Mouse (Mus musculus) embryo, embryonic 9.5 days (tissue): ENCODE results near the gene Ern1.

Source experiments
- DNase-seq: peaks from one replicate; pipeline ENCODE4 v3.0.0-alpha.2; 2017; ENCODE audit errors: extremely low spot score

Ern1 gene

GRCm38 (mm10) chr11:106487733-106488115, at the start of gene Ern1:
Ern1 (minus strand) TSS chr11:106487852.
- DNase-seq, result peak; percentile 99

- no peak for DNase-seq
Observed at GRCm38 (mm10) chr11:106536253-106536912, 48.7 kb upstream of the Ern1 start.

GRCm38 (mm10) chr11:106535660-106536252, 48.1 kb upstream of the Ern1 start:
- DNase-seq, result no peak

GRCm38 (mm10) chr11:106532248-106532790, 44.7 kb upstream of the Ern1 start:
- DNase-seq, result no peak

- DNase-seq, result no peak
Observed at GRCm38 (mm10) chr11:106529786-106530185, 42.1 kb upstream of the Ern1 start.

- no peak for DNase-seq
Observed at GRCm38 (mm10) chr11:106529113-106529512, 41.5 kb upstream of the Ern1 start.

GRCm38 (mm10) chr11:106527926-106528325, 40.3 kb upstream of the Ern1 start:
- no peak for DNase-seq

- DNase-seq, result peak; percentile 70
Observed at GRCm38 (mm10) chr11:106527147-106527821, 39.6 kb upstream of the Ern1 start.

GRCm38 (mm10) chr11:106522538-106522937, 34.9 kb upstream of the Ern1 start:
- no peak for DNase-seq

- no peak for DNase-seq
Observed at GRCm38 (mm10) chr11:106521612-106522011, 34.0 kb upstream of the Ern1 start.

GRCm38 (mm10) chr11:106520404-106520803, 32.8 kb upstream of the Ern1 start:
- DNase-seq, result no peak

- no peak for DNase-seq
Observed at GRCm38 (mm10) chr11:106519519-106519918, 31.9 kb upstream of the Ern1 start.

- DNase-seq, result no peak
Observed at GRCm38 (mm10) chr11:106518391-106518790, 30.7 kb upstream of the Ern1 start.

- no peak for DNase-seq
Observed at GRCm38 (mm10) chr11:106515079-106515745, 27.6 kb upstream of the Ern1 start.

- no peak for DNase-seq
Observed at GRCm38 (mm10) chr11:106514446-106514845, 26.8 kb upstream of the Ern1 start.

- DNase-seq, result peak; percentile 52
Observed at GRCm38 (mm10) chr11:106513166-106513565, 25.5 kb upstream of the Ern1 start.

GRCm38 (mm10) chr11:106512006-106512390, 24.3 kb upstream of the Ern1 start:
- no peak for DNase-seq

GRCm38 (mm10) chr11:106511236-106512005, 23.8 kb upstream of the Ern1 start:
- no peak for DNase-seq

- no peak for DNase-seq
Observed at GRCm38 (mm10) chr11:106507638-106508037, 20.0 kb upstream of the Ern1 start.

- DNase-seq, result no peak
Observed at GRCm38 (mm10) chr11:106506211-106506610, 18.6 kb upstream of the Ern1 start.

- no peak for DNase-seq
Observed at GRCm38 (mm10) chr11:106504129-106504528, 16.5 kb upstream of the Ern1 start.

GRCm38 (mm10) chr11:106503425-106503717, 15.7 kb upstream of the Ern1 start:
- no peak for DNase-seq
